Mouse (Mus musculus) ES-E14 (cell line): Measurements from ENCODE around the gene Pnliprp1.

Source experiments
- CHD2 ChIP-seq: IDR thresholded peaks from 2 replicates; pipeline ENCODE4 v1.6.1; 2014; ENCODE audit warnings: mild to moderate bottlenecking, low read depth, low read length, inconsistent platforms
- ZC3H11A ChIP-seq: IDR thresholded peaks from 2 replicates; pipeline ENCODE4 v1.6.1; 2012; ENCODE audit warnings: low read depth, mild to moderate bottlenecking, inconsistent platforms, low read length, borderline replicate concordance

DNA sequence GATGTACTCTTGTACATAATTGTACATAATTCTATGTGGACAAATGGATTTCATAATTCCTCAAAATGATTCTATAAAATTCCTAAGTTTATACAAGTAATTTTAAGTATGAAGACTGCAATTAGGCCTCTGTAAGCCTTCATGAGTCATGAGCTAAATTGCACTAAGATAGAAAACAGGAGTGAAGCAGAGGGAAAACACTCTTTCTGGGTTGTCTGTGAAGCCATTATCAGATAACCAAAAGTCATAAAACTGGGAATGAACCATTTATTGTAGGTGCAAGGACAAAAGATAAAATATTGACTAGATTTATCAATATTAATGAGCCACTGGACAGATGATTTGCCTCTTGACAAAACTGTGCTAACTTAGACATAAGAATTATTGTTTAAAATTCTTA is 8.2 kb upstream of the Pnliprp1 start:
- TF ChIP-seq ZC3H11A = no peak
- TF ChIP-seq CHD2 = no peak
